Mouse (Mus musculus): ENCODE results near the gene Rho.

Gene Rho

GRCm38 (mm10) chr6:115915601-115916445 is 15.7 kb upstream of the Rho start:
- DNase-seq (ENCODE audit: low spot score in 2 of 2) = peak; percentile 62 to 77

- DNase-seq (ENCODE audit: low spot score in 2 of 2) = no peak
Measured at GRCm38 (mm10) chr6:115916611-115917010, 14.9 kb upstream of the Rho start.

- no peak for DNase-seq (ENCODE audit: low spot score in 2 of 2)
Measured at GRCm38 (mm10) chr6:115918615-115919014, 12.9 kb upstream of the Rho start.

- DNase-seq (ENCODE audit: low spot score in 2 of 2) = no peak
Measured at GRCm38 (mm10) chr6:115919876-115920275, 11.7 kb upstream of the Rho start.

GRCm38 (mm10) chr6:115924829-115925228 is 6.7 kb upstream of the Rho start:
- no peak for DNase-seq (ENCODE audit: low spot score in 2 of 2)

GRCm38 (mm10) chr6:115926416-115926815 is 5.1 kb upstream of the Rho start:
- no peak for DNase-seq (ENCODE audit: low spot score in 2 of 2)

- no peak for DNase-seq (ENCODE audit: low spot score in 2 of 2)
Measured at GRCm38 (mm10) chr6:115927292-115928242, 4.0 kb upstream of the Rho start.

- DNase-seq (ENCODE audit: low spot score in 2 of 2) = no peak
Measured at GRCm38 (mm10) chr6:115930018-115930417, 1.5 kb upstream of the Rho start.

GRCm38 (mm10) chr6:115932391-115932790 is 843 bp downstream of the Rho start:
- DNase-seq (ENCODE audit: low spot score in 2 of 2) = no peak

GRCm38 (mm10) chr6:115935544-115935943 is 4.0 kb downstream of the Rho start:
- no peak for DNase-seq (ENCODE audit: low spot score in 2 of 2)

- no peak for DNase-seq (ENCODE audit: low spot score in 2 of 2)
Measured at GRCm38 (mm10) chr6:115938011-115938410, 6.5 kb downstream of the Rho start.

- no peak for DNase-seq (ENCODE audit: low spot score in 2 of 2)
Measured at GRCm38 (mm10) chr6:115938798-115939197, 7.2 kb downstream of the Rho start.

- DNase-seq (ENCODE audit: low spot score in 2 of 2) = no peak
Measured at GRCm38 (mm10) chr6:115940603-115941002, 9.1 kb downstream of the Rho start.

GRCm38 (mm10) chr6:115941128-115941527 is 9.6 kb downstream of the Rho start:
- no peak for DNase-seq (ENCODE audit: low spot score in 2 of 2)

GRCm38 (mm10) chr6:115943498-115944427 is 12.2 kb downstream of the Rho start:
- no peak for DNase-seq (ENCODE audit: low spot score in 2 of 2)

GRCm38 (mm10) chr6:115944638-115945037 is 13.1 kb downstream of the Rho start, which contains the start of gene H1foo:
Gene H1foo (plus strand): TSS chr6:115944938.
- no peak for DNase-seq (ENCODE audit: low spot score in 2 of 2)

GRCm38 (mm10) chr6:115945633-115946032 is 14.1 kb downstream of the Rho start:
- DNase-seq (ENCODE audit: low spot score in 2 of 2) = no peak

GRCm38 (mm10) chr6:115946389-115946788 is 14.8 kb downstream of the Rho start:
- DNase-seq (ENCODE audit: low spot score in 2 of 2) = no peak

GRCm38 (mm10) chr6:115954506-115955074 is 23.0 kb downstream of the Rho start:
- no peak for DNase-seq (ENCODE audit: low spot score in 2 of 2)

- no peak for DNase-seq (ENCODE audit: low spot score in 2 of 2)
Measured at GRCm38 (mm10) chr6:115955169-115955568, 23.6 kb downstream of the Rho start.

GRCm38 (mm10) chr6:115955664-115956063 is 24.1 kb downstream of the Rho start:
- DNase-seq (ENCODE audit: low spot score in 2 of 2) = no peak
